Mouse (Mus musculus): Measurements from ENCODE around the gene E2f6. TPM values are rescaled to one million over a fixed set of nuclear protein-coding genes. Genes with fewer than 3 reads are reported as not detected.
A peak's percentile ranks its signal among the peaks of the same experiment; 100 is the strongest.

The E2f6 gene
- total and polyA plus RNA-seq, 3 experiments: 46.7 to 84.1 (median 79.1) TPM

- TF ChIP-seq EP300 (IDR thresholded peaks at IDR 0.05; ENCODE audit: insufficient read depth, low read depth, low read length) (no peak), CTCF (IDR thresholded peaks at IDR 0.05) (no peak), POLR2A (IDR thresholded peaks at IDR 0.05; ENCODE audit: insufficient read depth, low read depth, low read length) (no peak)
- 77% methylated on average over 7 of the region's 7 CpGs for WGBS
- Histone ChIP-seq H3K79me2 (replicated peaks; ENCODE audit: control insufficient read depth, insufficient read depth, low read length) (no peaks in the 10 kb centered on the region), H3K4me1 (ENCODE audit: control insufficient read depth, insufficient read depth, low read length) (peaks cover 40% of the 10 kb centered on the region), H3K27me3 (ENCODE audit: control insufficient read depth, insufficient read depth, low read length) (no peaks in the 10 kb centered on the region), H3K36me3 (ENCODE audit: control insufficient read depth, insufficient read depth, low read length) (no peaks in the 10 kb centered on the region), H3K4me3 (no peak overlapping the region), H3K27ac (peak overlapping the region; percentile 9; the same call in 1 of the 2 replicates), H3K9ac (ENCODE audit: low read depth, low read length) (no peak overlapping the region)
- intact Hi-C loops (cut with DNase I): no loop called here
- no peak for DNase-seq
Measured at GRCm38 (mm10) chr12:16873549-16873948, 62.8 kb downstream of the E2f6 start.

GRCm38 (mm10) chr12:16874086-16874485 is 63.3 kb downstream of the E2f6 start:
- intact Hi-C loops (cut with DNase I): loop anchor here (2.0 kb wide), 1 partner anchor 19 kb away; no protein-coding TSS in a partner anchor
- Histone ChIP-seq H3K9ac (ENCODE audit: low read depth, low read length) (no peak overlapping the region), H3K79me2 (replicated peaks; ENCODE audit: control insufficient read depth, insufficient read depth, low read length) (no peaks in the 10 kb centered on the region), H3K4me1 (ENCODE audit: control insufficient read depth, insufficient read depth, low read length) (peaks cover 36% of the 10 kb centered on the region), H3K36me3 (ENCODE audit: control insufficient read depth, insufficient read depth, low read length) (no peaks in the 10 kb centered on the region), H3K4me3 (no peak overlapping the region), H3K27me3 (ENCODE audit: control insufficient read depth, insufficient read depth, low read length) (no peaks in the 10 kb centered on the region), H3K27ac (peak overlapping the region; percentile 9; the same call in 1 of the 2 replicates)
- DNase-seq: peak; percentile 49 to 55
- TF ChIP-seq EP300 (IDR thresholded peaks at IDR 0.05; ENCODE audit: insufficient read depth, low read depth, low read length) (0 out of 2 replicates have a peak, but pooled peaks have one; percentile 15), CTCF (IDR thresholded peaks at IDR 0.05) (no peak)
- 14% methylated on average over 2 of the region's 2 CpGs for WGBS

DNA sequence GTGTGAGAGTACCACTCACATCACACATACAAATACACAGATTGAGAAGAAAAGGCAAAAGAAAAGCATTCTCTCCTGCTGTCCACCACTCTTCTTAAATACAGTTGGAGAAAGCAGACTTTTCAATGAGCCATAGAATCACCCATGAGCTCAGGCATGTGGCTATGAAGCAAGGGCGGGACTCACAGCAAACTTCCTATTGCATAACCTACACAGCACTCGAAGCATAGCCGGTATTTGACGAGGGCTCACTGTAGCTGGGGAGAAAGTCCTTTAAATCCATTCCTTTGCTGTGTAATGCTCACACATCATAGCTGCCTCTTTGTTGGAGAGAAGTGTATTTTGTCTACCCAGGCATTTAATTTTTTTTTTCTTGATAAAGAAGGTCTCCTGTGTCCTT is 64.5 kb downstream of the E2f6 start:
- H3K27ac ChIP-seq: peak overlapping the region; percentile 18; the same call in 1 of the 2 replicates
- 43% methylated on average over 4 of the region's 4 CpGs for WGBS

DNA sequence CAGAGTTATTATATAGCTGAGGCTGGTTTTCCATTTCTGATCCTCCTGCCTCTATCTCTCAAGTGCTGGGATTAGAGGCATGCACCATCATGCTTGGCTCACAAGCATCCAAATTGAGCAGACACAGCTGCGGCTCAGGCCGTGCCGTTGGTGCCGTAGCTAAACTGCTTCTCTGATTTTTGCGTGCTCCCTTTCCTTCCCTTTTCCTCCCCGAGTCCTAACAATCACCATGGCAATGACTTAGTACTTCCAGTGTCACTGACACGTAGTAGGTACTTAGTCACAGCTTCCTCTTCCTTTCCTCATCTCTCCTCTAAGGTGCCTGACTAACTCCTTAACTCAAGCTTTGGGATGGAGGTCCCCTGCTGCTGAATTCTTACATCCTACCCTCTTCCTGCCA is 64.9 kb downstream of the E2f6 start:
- H3K79me2 ChIP-seq (replicated peaks; ENCODE audit: control insufficient read depth, insufficient read depth, low read length): no peaks in the 10 kb centered on the region
- peak overlapping the region; percentile 18; the same call in 1 of the 2 replicates for H3K27ac ChIP-seq
- H3K27me3 ChIP-seq (ENCODE audit: control insufficient read depth, insufficient read depth, low read length): no peaks in the 10 kb centered on the region
- DNase-seq: no peak
- WGBS: 49% methylated on average over 7 of the region's 7 CpGs
- TF ChIP-seq POLR2A (IDR thresholded peaks at IDR 0.05; ENCODE audit: insufficient read depth, low read depth, low read length): no peak
- no peak for TF ChIP-seq EP300 (IDR thresholded peaks at IDR 0.05; ENCODE audit: insufficient read depth, low read depth, low read length)
- 0 out of 2 replicates have a peak overlapping the region, but pooled peaks have one; percentile 12 for H3K9ac ChIP-seq (ENCODE audit: low read depth, low read length)
- H3K4me3 ChIP-seq: no peak overlapping the region
- peaks cover 24% of the 10 kb centered on the region for H3K4me1 ChIP-seq (ENCODE audit: control insufficient read depth, insufficient read depth, low read length)
- intact Hi-C loops (cut with DNase I): loop anchor here (2.0 kb wide), 1 partner anchor 17 kb away; no protein-coding TSS in a partner anchor
- H3K36me3 ChIP-seq (ENCODE audit: control insufficient read depth, insufficient read depth, low read length): no peaks in the 10 kb centered on the region

More for the DNA sequence above, 64.5 kb downstream of the E2f6 start:
- Histone ChIP-seq H3K27me3 (ENCODE audit: control insufficient read depth, insufficient read depth, low read length) (no peaks in the 10 kb centered on the region), H3K36me3 (ENCODE audit: control insufficient read depth, insufficient read depth, low read length) (no peaks in the 10 kb centered on the region), H3K9ac (ENCODE audit: low read depth, low read length) (no peak overlapping the region), H3K4me1 (ENCODE audit: control insufficient read depth, insufficient read depth, low read length) (peaks cover 28% of the 10 kb centered on the region), H3K4me3 (no peak overlapping the region), H3K79me2 (replicated peaks; ENCODE audit: control insufficient read depth, insufficient read depth, low read length) (no peaks in the 10 kb centered on the region)
- no peak for DNase-seq
- intact Hi-C loops (cut with DNase I): loop anchor here (2.0 kb wide), 1 partner anchor 18 kb away; no protein-coding TSS in a partner anchor
- no peak for TF ChIP-seq POLR2A (IDR thresholded peaks at IDR 0.05; ENCODE audit: insufficient read depth, low read depth, low read length)
- no peak for TF ChIP-seq CTCF (IDR thresholded peaks at IDR 0.05)
- TF ChIP-seq EP300 (IDR thresholded peaks at IDR 0.05; ENCODE audit: insufficient read depth, low read depth, low read length): no peak

- no peak for TF ChIP-seq POLR2A (IDR thresholded peaks at IDR 0.05; ENCODE audit: insufficient read depth, low read depth, low read length)
- no peak for TF ChIP-seq EP300 (IDR thresholded peaks at IDR 0.05; ENCODE audit: insufficient read depth, low read depth, low read length)
- no peak for TF ChIP-seq CTCF (IDR thresholded peaks at IDR 0.05)
- Histone ChIP-seq H3K4me1 (ENCODE audit: control insufficient read depth, insufficient read depth, low read length) (peaks cover 23% of the 10 kb centered on the region), H3K79me2 (replicated peaks; ENCODE audit: control insufficient read depth, insufficient read depth, low read length) (no peaks in the 10 kb centered on the region), H3K9ac (ENCODE audit: low read depth, low read length) (no peak overlapping the region), H3K4me3 (no peak overlapping the region), H3K27ac (peak overlapping the region; percentile 72), H3K36me3 (ENCODE audit: control insufficient read depth, insufficient read depth, low read length) (no peaks in the 10 kb centered on the region), H3K27me3 (ENCODE audit: control insufficient read depth, insufficient read depth, low read length) (no peaks in the 10 kb centered on the region)
- intact Hi-C loops (cut with DNase I): no loop called here
- WGBS: 53% methylated on average over 3 of the region's 3 CpGs
- DNase-seq: no peak
Measured at GRCm38 (mm10) chr12:16876667-16877066, 65.9 kb downstream of the E2f6 start.

GRCm38 (mm10) chr12:16877141-16877540 is 66.4 kb downstream of the E2f6 start:
- Histone ChIP-seq H3K9ac (ENCODE audit: low read depth, low read length) (no peak overlapping the region), H3K4me1 (ENCODE audit: control insufficient read depth, insufficient read depth, low read length) (peaks cover 23% of the 10 kb centered on the region), H3K27ac (peak overlapping the region; percentile 72), H3K79me2 (replicated peaks; ENCODE audit: control insufficient read depth, insufficient read depth, low read length) (no peaks in the 10 kb centered on the region), H3K36me3 (ENCODE audit: control insufficient read depth, insufficient read depth, low read length) (no peaks in the 10 kb centered on the region), H3K4me3 (no peak overlapping the region), H3K27me3 (ENCODE audit: control insufficient read depth, insufficient read depth, low read length) (no peaks in the 10 kb centered on the region)
- intact Hi-C loops (cut with DNase I): no loop called here
- WGBS: 34% methylated on average over 5 of the region's 5 CpGs
- no peak for DNase-seq
- TF ChIP-seq POLR2A (IDR thresholded peaks at IDR 0.05; ENCODE audit: insufficient read depth, low read depth, low read length) (no peak), CTCF (IDR thresholded peaks at IDR 0.05) (no peak), EP300 (IDR thresholded peaks at IDR 0.05; ENCODE audit: insufficient read depth, low read depth, low read length) (no peak)

Measured in heart, adult 2 months (tissue).